Mouse (Mus musculus) ovary, postnatal 10 days (tissue): ENCODE results near the gene 3830403N18Rik.
"Not testable (repeated sequence)": the region's sequence is repeated elsewhere in the genome, so short reads cannot be mapped to it uniquely, and the experiment has no call there.

Experiments used
- DNase-seq: peaks from one replicate; pipeline ENCODE4 v3.0.0; 2022; ENCODE audit warnings: low spot score

3830403N18Rik gene

DNA sequence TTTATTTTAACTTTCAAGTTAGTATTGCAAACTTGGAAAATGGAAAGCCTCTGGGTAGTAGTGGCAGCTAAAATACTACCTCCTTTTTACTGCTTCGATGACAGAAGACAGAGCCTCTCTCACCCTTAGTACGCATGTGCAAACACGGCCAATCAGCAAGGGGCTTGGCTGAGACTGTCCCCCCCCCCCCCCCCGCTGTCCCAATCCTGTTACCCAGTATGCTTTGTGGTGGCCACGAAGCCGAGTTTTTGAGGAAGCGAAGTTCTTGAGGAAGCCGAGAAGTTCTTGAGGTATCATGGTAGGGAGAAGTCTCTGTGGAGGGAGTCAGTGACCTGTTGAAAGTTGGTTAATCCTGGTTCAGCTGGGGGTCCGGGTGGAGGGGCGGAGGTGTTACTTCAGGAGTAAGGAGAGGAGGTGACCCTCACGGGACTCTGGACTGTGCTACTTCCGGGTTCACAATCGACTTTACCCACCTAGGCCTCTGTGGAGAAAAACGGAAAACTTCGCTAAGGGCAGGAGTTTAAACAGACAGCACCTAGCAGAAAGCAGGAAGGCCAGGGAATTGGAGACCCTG lies at the start of gene 3830403N18Rik:
Gene 3830403N18Rik, plus strand, starts transcription at position 237 of the 574 bp plus-strand sequence.
- not testable (repeated sequence) for DNase-seq

- no peak for DNase-seq
Measured at GRCm38 (mm10) chrX:56151396-56151795, 15.0 kb downstream of the 3830403N18Rik start.

GRCm38 (mm10) chrX:56186449-56186848 lies 50.1 kb downstream of the 3830403N18Rik start:
- DNase-seq, result not testable (repeated sequence)
